Mouse (Mus musculus) frontal cortex, postnatal 10 days (tissue): ENCODE data around the gene Gm5129.
A peak's percentile ranks its signal among the peaks of the same experiment; 100 is the strongest.
"Not testable (repeated sequence)": the region's sequence is repeated elsewhere in the genome, so short reads cannot be mapped to it uniquely, and the experiment has no call there.

ENCODE experiments used
- DNase-seq, 2 experiments: peaks; one replicate each; pipeline ENCODE4 v3.0.0; 2022; ENCODE audit warnings: low spot score in 2 of 2, mixed read lengths in 1 of 2

The Gm5129 gene

GRCm38 (mm10) chr5:29735557-29736061 lies at the start of gene Gm5129, which contains the start of gene Dnajb6:
Gene Gm5129 (minus strand): TSS chr5:29735936.
Gene Dnajb6 (plus strand): TSS chr5:29735688.
- peak; percentile 94 to 98 for DNase-seq

GRCm38 (mm10) chr5:29784906-29785305 lies 49.2 kb upstream of the Gm5129 start:
- not testable (repeated sequence) for DNase-seq

- no peak for DNase-seq
Observed at GRCm38 (mm10) chr5:29782261-29782660, 46.5 kb upstream of the Gm5129 start.

- not testable (repeated sequence) for DNase-seq
Observed at GRCm38 (mm10) chr5:29779733-29780132, 44.0 kb upstream of the Gm5129 start.

GRCm38 (mm10) chr5:29778029-29778428 lies 42.3 kb upstream of the Gm5129 start:
- DNase-seq, result no peak

GRCm38 (mm10) chr5:29775437-29775836 lies 39.7 kb upstream of the Gm5129 start:
- DNase-seq, result no peak

GRCm38 (mm10) chr5:29773460-29774150 lies 37.9 kb upstream of the Gm5129 start:
- DNase-seq, result no peak

- DNase-seq, result no peak
Observed at GRCm38 (mm10) chr5:29772651-29773330, 37.1 kb upstream of the Gm5129 start.

- DNase-seq, result no peak
Observed at GRCm38 (mm10) chr5:29772038-29772437, 36.3 kb upstream of the Gm5129 start.

GRCm38 (mm10) chr5:29770935-29771334 lies 35.2 kb upstream of the Gm5129 start:
- no peak for DNase-seq

- no peak for DNase-seq
Observed at GRCm38 (mm10) chr5:29759318-29759717, 23.6 kb upstream of the Gm5129 start.

- no peak for DNase-seq
Observed at GRCm38 (mm10) chr5:29752894-29753293, 17.2 kb upstream of the Gm5129 start.

- DNase-seq, result no peak
Observed at GRCm38 (mm10) chr5:29751306-29751705, 15.6 kb upstream of the Gm5129 start.

GRCm38 (mm10) chr5:29747661-29748060 lies 11.9 kb upstream of the Gm5129 start:
- no peak for DNase-seq

- DNase-seq, result no peak
Observed at GRCm38 (mm10) chr5:29741093-29741492, 5.4 kb upstream of the Gm5129 start.

- no peak for DNase-seq
Observed at GRCm38 (mm10) chr5:29740651-29741050, 4.9 kb upstream of the Gm5129 start.

GRCm38 (mm10) chr5:29738076-29738475 lies 2.3 kb upstream of the Gm5129 start:
- no peak for DNase-seq

GRCm38 (mm10) chr5:29737471-29737870 lies 1.7 kb upstream of the Gm5129 start:
- no peak for DNase-seq

- no peak for DNase-seq
Observed at GRCm38 (mm10) chr5:29736942-29737341, 1.2 kb upstream of the Gm5129 start.

- DNase-seq, result peak in 1 of 2 experiments; percentile 52
Observed at GRCm38 (mm10) chr5:29736073-29736900, 551 bp upstream of the Gm5129 start.

- DNase-seq, result no peak
Observed at GRCm38 (mm10) chr5:29734831-29735510, 765 bp downstream of the Gm5129 start.
